Mouse (Mus musculus): ENCODE data around the gene Gm8246. TPM values are rescaled to one million over a fixed set of nuclear protein-coding genes. Genes with fewer than 3 reads are reported as not detected.
"Not testable (repeated sequence)": the region's sequence is repeated elsewhere in the genome, so short reads cannot be mapped to it uniquely, and the experiment has no call there.

Gm8246 gene
- not detected for polyA plus RNA-seq (2017; shearing (Covaris generic))

DNA sequence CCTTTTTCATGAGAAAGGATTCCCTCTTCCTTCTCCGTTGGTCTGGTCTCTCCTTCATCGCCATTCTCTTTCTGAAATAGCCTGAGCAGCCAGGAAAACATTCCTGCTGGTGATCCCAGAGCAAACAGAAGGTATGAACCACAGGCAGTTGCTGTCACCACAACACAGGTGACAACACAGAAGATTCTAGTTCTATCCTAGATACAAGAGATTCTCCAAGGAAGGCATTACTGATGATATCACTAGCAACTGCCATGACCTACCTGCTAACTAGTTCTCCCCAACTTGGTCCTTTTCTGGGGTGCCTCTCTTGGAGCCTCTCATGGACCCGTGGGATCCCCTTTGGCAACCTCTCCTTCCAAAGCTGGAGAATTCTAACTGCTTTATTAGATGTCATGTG lies at the start of gene Gm8246:
Gm8246 (minus strand) TSS at position 101 of the 400 bp plus-strand sequence.
- ATAC-seq = not testable (repeated sequence)

DNA sequence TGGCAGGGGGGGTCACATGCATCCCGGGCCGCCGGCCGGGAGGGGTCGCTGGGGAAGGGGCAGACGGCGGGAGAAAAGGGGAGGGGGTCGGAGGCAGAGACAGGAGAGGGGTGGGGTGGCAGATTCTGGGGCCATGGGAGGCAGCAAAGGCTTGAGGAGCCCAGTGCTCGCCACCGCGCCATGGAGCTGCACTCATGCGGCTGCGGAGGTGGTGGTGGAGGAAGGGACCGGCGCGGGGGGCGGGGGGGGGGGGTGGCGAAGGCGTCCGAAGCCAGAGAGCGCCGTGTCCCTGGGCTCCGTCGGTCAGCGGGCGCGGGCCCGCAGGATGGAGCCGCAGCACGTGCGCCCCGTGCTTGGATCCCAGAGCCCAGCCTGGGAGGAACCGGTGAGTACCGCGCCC lies 23.7 kb upstream of the Gm8246 start, which contains the start of gene Gm3488:
Gm3488 (plus strand) TSS at position 301 of the 400 bp plus-strand sequence.
- ATAC-seq = not testable (repeated sequence)

GRCm38 (mm10) chr14:5483907-5484306 lies 6.3 kb upstream of the Gm8246 start, which contains the start of gene Gm3187:
Gene Gm3187 (plus strand): TSS chr14:5484207.
- ATAC-seq = not testable (repeated sequence)

- not testable (repeated sequence) for ATAC-seq
Observed at GRCm38 (mm10) chr14:5460469-5460868, 17.2 kb downstream of the Gm8246 start.

GRCm38 (mm10) chr14:5455367-5455766 lies 22.3 kb downstream of the Gm8246 start, which contains the start of gene Gm3194:
Gene Gm3194 (minus strand): TSS chr14:5455467.
- not testable (repeated sequence) for ATAC-seq

Other genes starting within 250 kb of the Gm8246 start
- not detected for gene Gm3526, start 217.2 kb downstream of the Gm8246 start, polyA plus RNA-seq (2017; shearing (Covaris generic))
- gene Gm3542, start 142.9 kb downstream of the Gm8246 start, polyA plus RNA-seq (2017; shearing (Covaris generic)) = not detected
- gene Gm3500, start 88.8 kb downstream of the Gm8246 start, polyA plus RNA-seq (2017; shearing (Covaris generic)) = 10 to 100 TPM in 1 of 3 experiments, 1 to 10 TPM in 2; 3.6 to 23.2 (median 8.7) TPM
- gene Gm3194, start 22.4 kb downstream of the Gm8246 start, polyA plus RNA-seq (2017; shearing (Covaris generic)) = 1 to 10 TPM in 1 of 3 experiments, not detected in 2; 8.9 TPM
- gene Gm3187, start 6.4 kb upstream of the Gm8246 start, polyA plus RNA-seq (2017; shearing (Covaris generic)) = not detected
- 10 to 100 TPM in 1 of 3 experiments, 1 to 10 TPM in 2; 2.4 to 17.1 (median 8.5) TPM for gene Gm3488, start 23.8 kb upstream of the Gm8246 start, polyA plus RNA-seq (2017; shearing (Covaris generic))
- not detected for gene Gm3532, start 60.7 kb upstream of the Gm8246 start, polyA plus RNA-seq (2017; shearing (Covaris generic))
- gene Gm8265, start 155.2 kb upstream of the Gm8246 start, polyA plus RNA-seq (2017; shearing (Covaris generic)) = not detected
- not detected for gene Gm9603, start 209.6 kb upstream of the Gm8246 start, polyA plus RNA-seq (2017; shearing (Covaris generic))

All from inflammation-experienced regulatory T-cells, adult 6 months (primary cell).